Mouse (Mus musculus): ENCODE measurements around the gene Sfxn2.

DNA sequence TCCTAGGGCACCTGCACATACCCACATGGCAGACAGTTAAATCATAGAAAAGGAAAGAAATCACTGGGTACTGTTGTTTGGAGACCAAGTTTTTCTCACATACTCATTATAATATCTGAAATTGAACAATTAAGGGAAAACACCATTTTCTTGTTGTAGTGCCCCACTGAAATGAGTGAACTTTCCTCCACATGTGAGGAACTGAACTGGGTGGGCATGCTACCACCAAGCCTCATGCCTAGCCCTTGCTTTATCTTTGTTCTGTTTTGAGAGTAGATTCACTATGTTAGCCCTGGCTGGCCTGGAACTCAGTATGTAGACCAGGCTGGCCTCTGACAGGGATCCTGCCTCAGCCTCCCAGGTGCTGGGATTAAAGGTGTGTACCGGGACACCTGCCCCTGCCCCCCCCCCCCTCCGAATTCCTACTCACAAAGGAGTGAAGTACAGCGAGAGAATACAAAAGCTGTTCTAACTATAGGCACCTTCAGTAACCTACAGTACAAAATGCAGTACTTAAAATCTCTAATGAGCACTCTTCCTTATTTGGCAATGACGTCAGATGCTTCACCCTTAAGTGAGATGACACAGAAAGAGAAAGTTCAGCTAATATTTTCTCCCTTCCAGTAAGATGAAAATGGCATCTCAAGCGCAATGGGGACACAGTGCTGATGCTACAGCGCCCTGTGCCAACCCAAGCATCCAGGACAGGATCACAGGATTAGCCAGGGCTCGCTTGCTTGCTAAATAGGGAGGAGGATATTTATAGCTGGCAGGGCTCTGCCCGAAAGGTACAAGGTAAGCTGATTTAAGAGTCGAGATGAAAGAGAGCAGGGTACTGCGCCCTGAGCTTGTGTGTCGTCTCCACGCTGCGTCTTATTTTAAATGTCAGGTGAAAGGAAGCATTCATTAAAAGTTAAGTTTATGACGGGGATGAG lies 10.3 kb upstream of the Sfxn2 start:
- TF ChIP-seq CTCF (IDR thresholded peaks at IDR 0.05; ENCODE audit: low read depth) (no peak), EP300 (IDR thresholded peaks at IDR 0.05; ENCODE audit: low read depth) (no peak)
